Mouse (Mus musculus) G1E (cell line): ENCODE data around the gene Ccdc85c. TPM values are rescaled to one million over a fixed set of nuclear protein-coding genes. Genes with fewer than 3 reads are reported as not detected.

Source experiments
- ATAC-seq: 2 replicates; pipeline ENCODE4 v1.8.0; 2016; ENCODE audit warnings: mild to moderate bottlenecking; ENCODE audit not compliant: insufficient number of reproducible peaks, poor library complexity, low FRiP score, severe bottlenecking; ENCODE audit errors: extremely low read depth
- DNase-seq: peaks from one replicate; pipeline ENCODE4 v3.0.0; 2012; ENCODE audit warnings: low spot score
- H3K27me3 ChIP-seq: 2 replicates; pipeline ENCODE4 v1.6.1; 2012; ENCODE audit warnings: mild to moderate bottlenecking, low read length, inconsistent platforms; ENCODE audit not compliant: insufficient read depth
- H3K36me3 ChIP-seq: replicated peaks from 2 replicates; pipeline ENCODE3; 2012; ENCODE audit warnings: mild to moderate bottlenecking, inconsistent platforms
- H3K4me1 ChIP-seq: 2 replicates; pipeline ENCODE4 v1.6.1; 2012; ENCODE audit warnings: low read depth, low read length, inconsistent platforms, mixed read lengths; ENCODE audit not compliant: insufficient read depth
- H3K4me3 ChIP-seq: 2 replicates; pipeline ENCODE4 v1.5.1; 2012; ENCODE audit warnings: low read depth, mild to moderate bottlenecking, inconsistent platforms, low read length, moderate library complexity, mixed read lengths
- H3K9me3 ChIP-seq: replicated peaks from 2 replicates; pipeline ENCODE4 v1.6.1; 2012; ENCODE audit warnings: inconsistent platforms
- CTCF ChIP-seq: IDR thresholded peaks from 2 replicates; pipeline ENCODE4 v1.5.1; 2012; ENCODE audit warnings: low read depth, low read length, inconsistent platforms, mixed read lengths
- GATA1 ChIP-seq: IDR thresholded peaks from 2 replicates; pipeline ENCODE4 v1.6.1; 2012; ENCODE audit warnings: borderline replicate concordance, low read length, inconsistent platforms, mixed read lengths
- GATA2 ChIP-seq: IDR thresholded peaks from 2 replicates; pipeline ENCODE4 v1.6.1; 2012; ENCODE audit warnings: low read depth, low read length, inconsistent platforms, borderline replicate concordance
- POLR2AphosphoS5 ChIP-seq: IDR thresholded peaks from 2 replicates; pipeline ENCODE4 v1.6.1; 2012; ENCODE audit warnings: low read depth, low read length, inconsistent platforms; ENCODE audit not compliant: insufficient replicate concordance
- TAL1 ChIP-seq: conservative IDR thresholded peaks from 2 replicates; pipeline ENCODE4 v1.6.1; 2012; ENCODE audit warnings: low read depth, low read length, inconsistent platforms, mixed read lengths
- polyA plus RNA-seq: library from polyadenylated mRNA; stranded (reverse); fragments of >175 nt; gene quantifications from 2 replicates; pipeline ENCODE4 v1.2.3, GENCODE M21; 2012
- total RNA-seq, 2 experiments: library from RNA; stranded (forward) in 1 of 2; stranded (reverse) in 1 of 2; fragments of 200-1000 nt in 1 of 2; fragments of >200 nt in 1 of 2; fragmentation: Nextera tagmentation in 1 of 2; gene quantifications; 2 replicates each; pipeline ENCODE4 v1.2.3; 2014 to 2017

The Ccdc85c gene
- total and polyA plus RNA-seq, 3 experiments, result 0.05 TPM; not detected in 2

DNA sequence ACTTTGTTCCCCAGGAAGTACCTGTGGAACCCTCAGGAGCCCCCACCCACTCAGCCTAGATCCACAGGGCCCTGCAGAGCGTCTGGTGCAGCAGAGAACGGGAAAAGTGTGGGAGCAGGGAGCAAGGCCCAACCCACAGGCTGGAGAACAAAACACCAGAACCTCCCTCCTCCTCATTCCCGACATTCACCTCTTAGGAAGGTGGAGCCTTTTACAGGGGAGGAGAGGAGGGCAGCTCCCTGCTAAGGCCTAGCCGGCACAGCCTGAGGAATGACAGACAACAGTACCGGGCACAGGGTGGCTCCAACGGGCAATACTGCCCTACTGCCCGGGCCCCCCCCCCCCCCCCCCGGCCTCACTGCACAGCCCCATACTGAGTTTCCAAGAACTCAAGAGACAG is 51.9 kb downstream of the Ccdc85c start:
- H3K4me1 ChIP-seq, result no peaks in the 10 kb centered on the region; the same call in 1 of the 2 replicates
- no peaks in the 10 kb centered on the region; the same call in 1 of the 2 replicates for H3K27me3 ChIP-seq
- DNase-seq, result no peak
- no peaks in the 10 kb centered on the region for H3K36me3 ChIP-seq
- no peak for TF ChIP-seq POLR2AphosphoS5
- no peak for TF ChIP-seq CTCF
- TF ChIP-seq GATA2, result no peak
- TF ChIP-seq GATA1, result no peak
- no peak for TF ChIP-seq TAL1
- no peak for ATAC-seq
- H3K9me3 ChIP-seq, result peaks cover 94% of the 10 kb centered on the region
- H3K4me3 ChIP-seq, result no peak overlapping the region

DNA sequence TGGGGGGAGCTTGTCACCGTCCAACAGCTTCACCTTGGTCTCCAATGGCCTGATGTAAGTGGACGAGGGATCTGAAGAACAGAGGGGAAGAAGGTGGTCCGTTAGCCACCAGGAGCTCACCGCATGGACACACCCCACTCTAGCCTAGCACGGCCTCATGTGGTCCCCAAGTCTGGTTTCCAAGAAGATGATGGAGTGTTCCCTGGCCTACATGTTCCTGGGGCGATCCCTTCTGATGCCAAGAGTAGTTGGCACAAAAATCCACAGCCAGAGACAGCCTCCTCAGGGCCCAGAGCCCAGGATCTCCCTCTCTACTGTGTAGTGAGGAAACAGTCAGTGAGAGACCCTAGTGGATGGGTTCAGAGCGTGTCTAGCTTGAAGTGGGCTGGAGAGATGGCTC is 53.5 kb downstream of the Ccdc85c start:
- no peaks in the 10 kb centered on the region; the same call in 1 of the 2 replicates for H3K4me1 ChIP-seq
- TF ChIP-seq POLR2AphosphoS5, result no peak
- no peak for TF ChIP-seq GATA2
- TF ChIP-seq TAL1, result no peak
- H3K4me3 ChIP-seq, result no peak overlapping the region
- H3K9me3 ChIP-seq, result peaks cover 94% of the 10 kb centered on the region
- H3K27me3 ChIP-seq, result no peaks in the 10 kb centered on the region; the same call in 1 of the 2 replicates
- DNase-seq (no peak), ATAC-seq (no peak)
- no peaks in the 10 kb centered on the region for H3K36me3 ChIP-seq

DNA sequence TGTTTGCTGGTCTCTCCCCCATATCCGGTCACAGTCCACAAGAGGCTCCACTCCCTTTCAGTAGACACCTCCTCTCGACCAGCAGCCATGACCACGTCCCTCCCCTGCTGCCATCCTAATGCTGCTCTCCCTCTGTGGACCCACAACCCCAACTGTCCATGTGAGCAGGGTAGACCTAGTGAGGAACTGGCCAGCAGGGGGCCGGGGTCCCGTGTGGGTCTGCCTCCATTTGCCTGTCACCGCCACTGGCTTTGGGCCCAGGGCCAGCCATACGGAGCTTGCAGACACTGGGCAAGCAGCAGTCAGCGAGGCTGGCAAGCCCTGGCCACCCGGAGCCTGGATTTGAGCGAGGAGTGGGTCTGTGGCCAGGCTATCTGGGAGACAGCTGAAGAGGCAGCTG is 54.0 kb downstream of the Ccdc85c start:
- no peak for TF ChIP-seq TAL1
- TF ChIP-seq GATA2, result no peak
- TF ChIP-seq POLR2AphosphoS5, result no peak
- no peak for TF ChIP-seq CTCF
- no peak for TF ChIP-seq GATA1
- H3K9me3 ChIP-seq, result peaks cover 94% of the 10 kb centered on the region
- H3K36me3 ChIP-seq, result no peaks in the 10 kb centered on the region

DNA sequence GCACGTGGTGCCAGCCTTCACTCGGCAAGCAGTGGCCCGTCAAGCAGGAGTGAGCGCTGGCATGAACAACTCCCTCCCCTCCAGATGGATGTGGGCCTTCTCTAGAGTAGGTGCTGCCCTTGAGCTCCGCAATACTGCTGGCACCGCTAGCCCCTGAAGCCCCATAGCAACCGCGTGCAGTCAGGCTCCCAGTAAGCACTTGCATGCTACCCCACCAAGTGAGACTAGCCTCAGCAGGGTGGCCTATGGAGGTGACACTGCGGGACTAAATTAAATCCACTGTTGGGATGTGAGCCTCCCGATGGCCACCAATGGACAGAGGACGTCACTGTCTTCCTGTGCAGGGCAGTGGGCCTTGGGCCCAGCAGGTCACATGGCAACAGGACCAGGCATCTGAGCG is 54.6 kb downstream of the Ccdc85c start:
- DNase-seq, result no peak
- Histone ChIP-seq H3K9me3 (peaks cover 92% of the 10 kb centered on the region), H3K4me3 (peak overlapping the region; percentile 3; the same call in 1 of the 2 replicates), H3K36me3 (no peaks in the 10 kb centered on the region), H3K4me1 (no peaks in the 10 kb centered on the region), H3K27me3 (no peaks in the 10 kb centered on the region)
- no peak for TF ChIP-seq POLR2AphosphoS5
- no peak for TF ChIP-seq TAL1
- TF ChIP-seq GATA2, result no peak
- no peak for TF ChIP-seq CTCF
- TF ChIP-seq GATA1, result no peak
- ATAC-seq, result no peak

More for the DNA sequence above, 54.0 kb downstream of the Ccdc85c start:
- Histone ChIP-seq H3K4me1 (no peaks in the 10 kb centered on the region; the same call in 1 of the 2 replicates), H3K27me3 (no peaks in the 10 kb centered on the region; the same call in 1 of the 2 replicates), H3K4me3 (no peak overlapping the region)
- no peak for ATAC-seq
- DNase-seq, result no peak

DNA sequence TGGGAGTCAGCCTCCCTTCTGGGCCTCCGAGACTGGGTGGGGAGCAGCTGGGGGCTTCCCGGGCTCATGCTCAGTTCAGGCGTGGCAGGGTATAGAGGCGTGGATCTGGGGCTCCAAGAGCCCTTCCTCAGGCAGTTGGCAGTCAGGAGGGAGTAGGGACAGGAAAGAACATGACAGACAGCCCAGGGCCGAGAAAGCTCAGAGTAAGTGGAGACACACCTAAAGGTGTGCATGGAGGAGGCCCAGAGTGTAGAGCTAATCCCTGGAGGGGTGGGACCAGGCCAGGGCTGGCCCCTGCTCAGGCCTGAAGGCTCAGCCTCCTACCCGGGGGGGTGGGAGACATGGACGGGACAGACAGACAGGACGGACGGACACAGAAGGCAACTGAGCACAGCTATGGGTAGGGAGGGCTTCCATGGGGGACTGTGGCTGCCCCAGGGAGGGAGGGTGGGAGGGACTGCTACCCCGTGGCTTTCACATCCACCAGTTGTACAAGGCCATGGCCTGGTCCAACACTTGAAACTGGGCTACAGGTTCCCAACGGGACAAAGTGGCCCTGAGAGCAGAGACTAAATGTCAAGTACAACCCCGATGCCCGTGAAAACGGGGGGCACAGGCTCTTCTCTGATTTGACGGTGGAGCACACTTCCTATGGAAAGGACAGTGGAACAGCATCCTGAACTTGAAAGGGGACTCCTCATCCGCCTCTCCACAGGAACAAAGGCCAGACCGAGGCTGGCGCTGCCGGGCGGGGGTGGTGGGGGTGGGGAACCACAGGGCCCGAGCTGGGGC is 55.2 kb downstream of the Ccdc85c start:
- Histone ChIP-seq H3K4me1 (no peaks in the 10 kb centered on the region), H3K9me3 (peaks cover 92% of the 10 kb centered on the region), H3K4me3 (no peak overlapping the region; the same call in 1 of the 2 replicates), H3K36me3 (no peaks in the 10 kb centered on the region), H3K27me3 (no peaks in the 10 kb centered on the region; the same call in 1 of the 2 replicates)
- ATAC-seq (no peak), DNase-seq (no peak)
- no peak for TF ChIP-seq GATA2
- no peak for TF ChIP-seq CTCF
- no peak for TF ChIP-seq GATA1
- no peak for TF ChIP-seq TAL1
- TF ChIP-seq POLR2AphosphoS5, result no peak

DNA sequence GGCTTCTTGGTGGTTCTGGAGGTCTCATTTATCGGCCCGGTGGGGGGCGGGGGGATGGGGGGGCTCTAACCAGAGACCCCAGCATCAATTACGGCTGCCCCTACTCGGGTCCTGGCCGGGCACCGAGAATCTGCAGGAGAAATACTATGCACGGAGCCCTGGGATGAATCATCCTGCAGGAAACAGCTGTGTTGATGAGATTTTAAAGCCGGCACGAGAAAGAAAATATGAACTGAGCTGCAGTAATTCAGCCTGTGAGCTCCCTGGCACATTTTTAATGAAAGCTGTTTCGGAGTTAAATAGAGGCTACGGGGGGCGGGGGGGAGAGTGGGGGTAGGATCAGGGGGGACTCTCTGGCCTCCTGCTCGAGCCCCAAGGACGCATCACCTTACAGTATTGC is 56.1 kb downstream of the Ccdc85c start:
- Histone ChIP-seq H3K4me3 (no peak overlapping the region; the same call in 1 of the 2 replicates), H3K27me3 (no peaks in the 10 kb centered on the region; the same call in 1 of the 2 replicates), H3K9me3 (peaks cover 92% of the 10 kb centered on the region), H3K4me1 (no peaks in the 10 kb centered on the region), H3K36me3 (no peaks in the 10 kb centered on the region)
- DNase-seq (no peak), ATAC-seq (no peak)
- TF ChIP-seq TAL1 (no peak), GATA2 (no peak), POLR2AphosphoS5 (no peak), GATA1 (no peak), CTCF (no peak)
